In genomic region chr10:94858277-94859033, GRCm38 (mm10) we compare ENCODE assay signal across 26 mouse cellular contexts.
DNase-seq lines count a peak whose midpoint lies in the region; ATAC-seq lines count a peak whose summit lies in the region.
"Had no signal": no experiment of that assay in that cellular context is flagged by ENCODE, and none has a peak within 500 bp of the region (broad histone marks: within the 10 kb centered on the region; RNA-seq: fewer than 3 reads in every experiment).

No protein-coding gene starts in this region.

- H3K4me3 ChIP-seq in heart, embryonic 10.5 days = no peak overlapping the region
- no peak overlapping the region for H3K4me3 ChIP-seq in liver, embryonic 15.5 days (replicated peaks)
- H3K4me3 ChIP-seq in midbrain, embryonic 13.5 days (replicated peaks) = no peak overlapping the region
- H3K4me3 ChIP-seq: embryonic facial prominence, embryonic 15.5 days; hindbrain, embryonic 13.5 days; left cerebral cortex, adult 2 months; limb, embryonic 12.5 days; midbrain, embryonic 12.5 days; neural tube, embryonic 13.5 days; stomach, embryonic 15.5 days had no signal

- no peaks in the 10 kb centered on the region for H3K9me3 ChIP-seq in heart, embryonic 10.5 days
- H3K9me3 ChIP-seq in liver, embryonic 15.5 days (replicated peaks) = no peaks in the 10 kb centered on the region
- H3K9me3 ChIP-seq in midbrain, embryonic 13.5 days = no peaks in the 10 kb centered on the region
- H3K9me3 ChIP-seq: embryonic facial prominence, embryonic 15.5 days; hindbrain, embryonic 13.5 days; limb, embryonic 12.5 days; midbrain, embryonic 12.5 days; neural tube, embryonic 13.5 days; stomach, embryonic 15.5 days had no signal

- no peaks in the 10 kb centered on the region for H3K27me3 ChIP-seq in heart, embryonic 10.5 days (ENCODE audit: insufficient read depth, poor library complexity, severe bottlenecking)
- no peaks in the 10 kb centered on the region for H3K27me3 ChIP-seq in liver, embryonic 15.5 days
- H3K27me3 ChIP-seq in splenic B cell, adult 2 months (ENCODE audit: control insufficient read depth, insufficient read depth, low read length, poor library complexity, severe bottlenecking) = no peaks in the 10 kb centered on the region
- H3K27me3 ChIP-seq in midbrain, embryonic 13.5 days = no peaks in the 10 kb centered on the region
- H3K27me3 ChIP-seq: embryonic facial prominence, embryonic 15.5 days; hindbrain, embryonic 13.5 days; limb, embryonic 12.5 days; midbrain, embryonic 12.5 days; neural tube, embryonic 13.5 days; Patski; stomach, embryonic 15.5 days had no signal

- WGBS in heart, embryonic 10.5 days = 64% methylated on average over 6 of the region's 6 CpGs
- 21% methylated on average over 6 of the region's 6 CpGs for WGBS in liver, embryonic 15.5 days (ENCODE audit: insufficient replicate concordance)
- WGBS in midbrain, embryonic 13.5 days = 91% methylated on average over 6 of the region's 6 CpGs

- peak; percentile 10 for DNase-seq in heart, embryonic 10.5 days (ENCODE audit: low spot score)
- no peak for DNase-seq in heart, postnatal 10 days
- DNase-seq in splenic B cell, adult 2 months (ENCODE audit: low read depth, low spot score) = peak; percentile 54
- DNase-seq in kidney, adult 18-20 months = no peak
- DNase-seq in left cerebral cortex, adult 8-10 months (ENCODE audit: low spot score in 2 of 2) = no peak
- DNase-seq: adrenal gland, postnatal 10 days; cerebellum, adult 11-12 months; cerebellum, postnatal 25 days; gastrocnemius, postnatal 10 days; kidney, postnatal 36 days; lung, embryonic 14.5 days; lung, postnatal 4 days; right cerebral cortex, postnatal 14 days; spleen, adult 18-20 months; thymus, adult 18-20 months had no signal

- H3K27ac ChIP-seq in heart, embryonic 10.5 days = no peak overlapping the region
- peak overlapping the region; percentile 29; the same call in 1 of the 2 replicates for H3K27ac ChIP-seq in liver, embryonic 15.5 days (replicated peaks)
- no peak overlapping the region for H3K27ac ChIP-seq in midbrain, embryonic 13.5 days
- H3K27ac ChIP-seq: embryonic facial prominence, embryonic 15.5 days; hindbrain, embryonic 13.5 days; left cerebral cortex, adult 2 months; limb, embryonic 12.5 days; midbrain, embryonic 12.5 days; neural tube, embryonic 13.5 days; stomach, embryonic 15.5 days had no signal

- no peaks in the 10 kb centered on the region for H3K4me1 ChIP-seq in heart, embryonic 10.5 days
- H3K4me1 ChIP-seq in liver, embryonic 15.5 days (replicated peaks) = peaks cover 18% of the 10 kb centered on the region
- peaks cover 6% of the 10 kb centered on the region; the same call in 1 of the 2 replicates for H3K4me1 ChIP-seq in midbrain, embryonic 13.5 days (replicated peaks)
- H3K4me1 ChIP-seq: embryonic facial prominence, embryonic 15.5 days; limb, embryonic 12.5 days; midbrain, embryonic 12.5 days; stomach, embryonic 15.5 days had no signal

- intact Hi-C loops in heart, postnatal 10 days (cut with DNase I) = no loop called here

- peak; percentile 70 for ATAC-seq in erythroblast, adult 5-6 weeks (replicated peaks; ENCODE audit: low FRiP score, poor library complexity, severe bottlenecking)
- peak; percentile 82 for ATAC-seq in liver, embryonic 15.5 days (ENCODE audit: insufficient read depth)
- ATAC-seq in midbrain, embryonic 13.5 days = no peak
- ATAC-seq: Patski had no signal

- no peak overlapping the region for H3K9ac ChIP-seq in liver, embryonic 15.5 days
- no peak overlapping the region for H3K9ac ChIP-seq in midbrain, embryonic 13.5 days (replicated peaks)
- H3K9ac ChIP-seq: embryonic facial prominence, embryonic 15.5 days; hindbrain, embryonic 13.5 days; limb, embryonic 12.5 days; lung, embryonic 14.5 days; midbrain, embryonic 12.5 days; neural tube, embryonic 13.5 days; stomach, embryonic 15.5 days had no signal

- H3K36me3 ChIP-seq in heart, embryonic 10.5 days = no peaks in the 10 kb centered on the region
- no peaks in the 10 kb centered on the region; the same call in 1 of the 2 replicates for H3K36me3 ChIP-seq in liver, embryonic 15.5 days (replicated peaks)
- H3K36me3 ChIP-seq in splenic B cell, adult 2 months (ENCODE audit: control insufficient read depth, insufficient read depth, low read length, poor library complexity, severe bottlenecking) = no peaks in the 10 kb centered on the region
- peaks cover 23% of the 10 kb centered on the region for H3K36me3 ChIP-seq in midbrain, embryonic 13.5 days
- H3K36me3 ChIP-seq: embryonic facial prominence, embryonic 15.5 days; limb, embryonic 12.5 days; stomach, embryonic 15.5 days had no signal

- no peak overlapping the region for H3K4me2 ChIP-seq in liver, embryonic 15.5 days
- H3K4me2 ChIP-seq in midbrain, embryonic 13.5 days (replicated peaks) = no peak overlapping the region
- H3K4me2 ChIP-seq: embryonic facial prominence, embryonic 15.5 days; hindbrain, embryonic 13.5 days; limb, embryonic 12.5 days; lung, embryonic 14.5 days; midbrain, embryonic 12.5 days; neural tube, embryonic 13.5 days; stomach, embryonic 15.5 days had no signal

Comparison
In these comparisons a context has a peak if more than half of its experiments do, and no peak if none do; other contexts are left out.
1. DNase-seq: peak in heart, embryonic 10.5 days (single experiment) and splenic B cell, adult 2 months (single experiment); none in heart, postnatal 10 days (0 of 2), kidney, adult 18-20 months (single experiment) and left cerebral cortex, adult 8-10 months (0 of 2).